In the genomic region with DNA sequence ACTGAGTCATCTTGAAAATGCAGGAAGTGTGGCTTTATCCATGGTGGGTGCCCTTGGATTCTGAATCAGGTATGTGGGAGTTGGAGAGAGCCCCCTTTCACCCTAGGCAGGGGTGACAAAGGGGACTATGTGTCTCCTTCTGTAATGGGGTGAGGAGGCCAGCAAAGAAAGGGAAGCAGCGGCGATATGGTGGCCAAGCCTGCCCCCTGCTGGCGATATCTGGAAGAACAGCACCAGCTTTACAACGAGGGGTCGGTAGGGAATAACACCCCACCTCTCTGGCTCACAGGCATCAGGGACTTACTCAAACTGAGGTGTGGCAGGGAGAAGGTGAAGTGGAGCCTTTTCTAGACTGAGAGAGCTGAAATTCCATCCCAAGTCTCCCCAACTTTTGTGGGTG, we compare ENCODE assay signal across 9 mouse cellular contexts.
DNase-seq lines count a peak whose midpoint lies in the region; ATAC-seq and TF ChIP-seq lines count a peak whose summit lies in the region.
"Had no signal": no experiment of that assay in that cellular context is flagged by ENCODE, and none has a peak within 500 bp of the region (broad histone marks: within the 10 kb centered on the region; RNA-seq: fewer than 3 reads in every experiment).

No protein-coding gene starts in this region.

- no peaks in the 10 kb centered on the region for H3K36me3 ChIP-seq in kidney, postnatal 0 days (ENCODE audit: insufficient read depth, low read length)
- H3K36me3 ChIP-seq in kidney, embryonic 16.5 days (ENCODE audit: insufficient read depth, low read length) = no peaks in the 10 kb centered on the region
- no peaks in the 10 kb centered on the region for H3K36me3 ChIP-seq in embryonic facial prominence, embryonic 14.5 days (ENCODE audit: control insufficient read depth, insufficient read depth, low read length)
- no peaks in the 10 kb centered on the region for H3K36me3 ChIP-seq in hindbrain, postnatal 0 days (ENCODE audit: insufficient read depth, low read length)

- no peak for ATAC-seq in kidney, postnatal 0 days (replicated peaks; ENCODE audit: low FRiP score, low read depth)
- ATAC-seq in kidney, embryonic 16.5 days (ENCODE audit: low FRiP score, low TSS enrichment) = no peak
- ATAC-seq in embryonic facial prominence, embryonic 14.5 days (ENCODE audit: low read depth) = no peak
- 0 out of 2 replicates have a peak, but pooled peaks have one; percentile 22 for ATAC-seq in hindbrain, postnatal 0 days

- H3K9me3 ChIP-seq in kidney, postnatal 0 days (replicated peaks; ENCODE audit: low read length) = no peaks in the 10 kb centered on the region
- no peaks in the 10 kb centered on the region for H3K9me3 ChIP-seq in kidney, embryonic 16.5 days (ENCODE audit: low read length)
- H3K9me3 ChIP-seq in embryonic facial prominence, embryonic 14.5 days (ENCODE audit: control insufficient read depth, low read length) = no peaks in the 10 kb centered on the region
- no peaks in the 10 kb centered on the region for H3K9me3 ChIP-seq in hindbrain, postnatal 0 days (ENCODE audit: low read length)

- DNase-seq in kidney, postnatal 0 days (ENCODE audit: low spot score) = peak; percentile 77
- peak; percentile 81 for DNase-seq in adrenal gland, postnatal 10 days
- peak; percentile 55 for DNase-seq in embryonic facial prominence, embryonic 14.5 days (ENCODE audit: low spot score)
- DNase-seq in hindbrain, postnatal 0 days (ENCODE audit: low spot score) = peak; percentile 83
- DNase-seq in lung, postnatal 14 days = peak; percentile 77
- DNase-seq in retina, embryonic 14.5 days (ENCODE audit: low spot score) = peak; percentile 91
- peak; percentile 66 for DNase-seq in urinary bladder, postnatal 25 days (ENCODE audit: low spot score)

- peaks cover 13% of the 10 kb centered on the region; the same call in 1 of the 2 replicates for H3K4me1 ChIP-seq in kidney, postnatal 0 days (replicated peaks; ENCODE audit: insufficient read depth, low read length)
- peaks cover 14% of the 10 kb centered on the region for H3K4me1 ChIP-seq in kidney, embryonic 16.5 days (ENCODE audit: insufficient read depth, low read length)
- H3K4me1 ChIP-seq in embryonic facial prominence, embryonic 14.5 days (ENCODE audit: control insufficient read depth, insufficient read depth, low read length) = peaks cover 9% of the 10 kb centered on the region
- peaks cover 19% of the 10 kb centered on the region; the same call in 1 of the 2 replicates for H3K4me1 ChIP-seq in hindbrain, postnatal 0 days (ENCODE audit: insufficient read depth, low read length)

- no peak overlapping the region for H3K4me3 ChIP-seq in kidney, postnatal 0 days (replicated peaks; ENCODE audit: low read depth, low read length)
- no peak overlapping the region for H3K4me3 ChIP-seq in kidney, embryonic 16.5 days (ENCODE audit: low read length)
- no peak overlapping the region for H3K4me3 ChIP-seq in embryonic facial prominence, embryonic 14.5 days (ENCODE audit: low read depth, low read length)
- H3K4me3 ChIP-seq in hindbrain, postnatal 0 days (ENCODE audit: low read length) = peak overlapping the region; percentile 62

- WGBS in kidney, postnatal 0 days = 1% methylated on average over 5 of the region's 5 CpGs
- 0% methylated on average over 5 of the region's 5 CpGs for WGBS in kidney, embryonic 16.5 days
- 0% methylated on average over 5 of the region's 5 CpGs for WGBS in embryonic facial prominence, embryonic 14.5 days
- WGBS in hindbrain, postnatal 0 days = 0% methylated on average over 5 of the region's 5 CpGs

- TF ChIP-seq CTCF in kidney, postnatal 0 days (IDR thresholded peaks at IDR 0.05; ENCODE audit: low read depth) = peak; percentile 92
- TF ChIP-seq CTCF in hindbrain, postnatal 0 days (IDR thresholded peaks at IDR 0.05; ENCODE audit: low read depth) = peak; percentile 96

- peaks cover 32% of the 10 kb centered on the region for H3K27me3 ChIP-seq in kidney, postnatal 0 days (ENCODE audit: insufficient read depth, low read length)
- peaks cover 37% of the 10 kb centered on the region for H3K27me3 ChIP-seq in kidney, embryonic 16.5 days (ENCODE audit: insufficient read depth, low read length)
- peaks cover 30% of the 10 kb centered on the region for H3K27me3 ChIP-seq in embryonic facial prominence, embryonic 14.5 days (replicated peaks; ENCODE audit: control insufficient read depth, insufficient read depth, low read length)
- H3K27me3 ChIP-seq in hindbrain, postnatal 0 days (ENCODE audit: insufficient read depth, low read length) = no peaks in the 10 kb centered on the region

- H3K27ac ChIP-seq in kidney, postnatal 0 days = no peak overlapping the region
- no peak overlapping the region for H3K27ac ChIP-seq in kidney, embryonic 16.5 days (ENCODE audit: low read length)
- H3K27ac ChIP-seq in embryonic facial prominence, embryonic 14.5 days (replicated peaks; ENCODE audit: low read depth, low read length) = no peak overlapping the region
- 0 out of 2 replicates have a peak overlapping the region, but pooled peaks have one; percentile 13 for H3K27ac ChIP-seq in hindbrain, postnatal 0 days
- H3K27ac ChIP-seq: macrophage had no signal

- H3K9ac ChIP-seq in kidney, postnatal 0 days (ENCODE audit: low read depth, low read length) = no peak overlapping the region
- H3K9ac ChIP-seq in kidney, embryonic 16.5 days (replicated peaks; ENCODE audit: low read length) = no peak overlapping the region
- H3K9ac ChIP-seq in embryonic facial prominence, embryonic 14.5 days (ENCODE audit: low read depth, low read length) = no peak overlapping the region
- 0 out of 2 replicates have a peak overlapping the region, but pooled peaks have one; percentile 28 for H3K9ac ChIP-seq in hindbrain, postnatal 0 days (replicated peaks; ENCODE audit: low read length)

- H3K4me2 ChIP-seq in kidney, postnatal 0 days (ENCODE audit: low read length) = no peak overlapping the region
- no peak overlapping the region for H3K4me2 ChIP-seq in kidney, embryonic 16.5 days (replicated peaks; ENCODE audit: low read depth, low read length)
- no peak overlapping the region for H3K4me2 ChIP-seq in embryonic facial prominence, embryonic 14.5 days (ENCODE audit: low read depth, low read length)
- H3K4me2 ChIP-seq in hindbrain, postnatal 0 days (ENCODE audit: low read depth, low read length) = peak overlapping the region; percentile 93
